Mouse (Mus musculus) cerebellum, postnatal 36 days (tissue): ENCODE measurements at regions not wholly inside any gene's neighbourhood (a gene's known extent, or its start where the extent isn't known, plus 50 kb on each side); places are given as distances from the start of the nearest gene placed in this dataset.

Source experiments
- DNase-seq, 2 experiments: peaks; one replicate each; pipeline ENCODE4 v3.0.0; 2021 to 2022; ENCODE audit warnings: mixed read lengths in 2 of 2

DNA sequence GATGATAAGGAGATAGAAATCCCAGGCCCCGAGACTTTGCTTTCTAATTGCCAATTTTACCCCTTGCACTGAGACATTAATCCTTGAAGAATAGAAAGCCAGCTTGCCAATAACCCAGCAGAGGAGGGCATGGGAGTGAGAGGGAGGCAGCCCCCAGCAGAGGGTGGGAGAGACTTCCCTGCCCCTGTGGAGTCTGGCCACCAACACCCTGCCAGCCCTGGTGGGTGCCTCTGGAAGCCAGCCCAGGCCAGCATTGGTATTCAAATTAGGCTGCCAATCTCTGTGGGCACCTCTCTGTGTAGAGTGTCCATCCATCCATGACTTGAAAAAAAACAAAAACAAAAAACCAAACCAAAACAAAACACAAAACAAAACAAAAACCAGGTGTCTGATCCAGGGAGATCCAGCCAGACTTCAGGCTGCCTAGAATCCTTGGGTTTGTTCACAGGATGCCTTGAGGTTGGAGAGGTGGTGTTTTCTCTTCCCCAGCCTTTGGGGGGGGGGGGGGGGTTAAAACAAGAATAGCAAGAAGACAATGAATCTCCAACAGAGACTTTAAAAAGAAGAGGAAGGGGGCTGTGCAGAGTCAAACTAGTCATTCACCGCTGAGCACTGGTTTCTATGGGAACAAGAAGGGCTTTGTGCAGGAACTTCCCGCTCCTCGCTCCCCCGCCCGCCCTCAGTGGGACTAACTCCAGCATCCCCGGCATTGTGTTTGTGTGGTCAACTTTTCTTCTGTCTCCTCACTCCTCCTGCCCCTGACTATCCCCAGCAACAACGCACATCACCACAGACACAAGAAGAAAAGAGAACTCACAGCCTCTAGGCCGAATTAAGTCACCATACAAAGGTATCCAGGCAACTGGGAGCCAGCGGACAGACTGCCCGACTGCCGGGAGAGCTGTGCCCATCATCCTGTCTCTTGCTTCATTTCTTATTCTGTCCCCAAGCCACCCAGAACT, 236.3 kb upstream of the Pabpc6 start:
- peak; percentile 23 to 34 for DNase-seq

DNA sequence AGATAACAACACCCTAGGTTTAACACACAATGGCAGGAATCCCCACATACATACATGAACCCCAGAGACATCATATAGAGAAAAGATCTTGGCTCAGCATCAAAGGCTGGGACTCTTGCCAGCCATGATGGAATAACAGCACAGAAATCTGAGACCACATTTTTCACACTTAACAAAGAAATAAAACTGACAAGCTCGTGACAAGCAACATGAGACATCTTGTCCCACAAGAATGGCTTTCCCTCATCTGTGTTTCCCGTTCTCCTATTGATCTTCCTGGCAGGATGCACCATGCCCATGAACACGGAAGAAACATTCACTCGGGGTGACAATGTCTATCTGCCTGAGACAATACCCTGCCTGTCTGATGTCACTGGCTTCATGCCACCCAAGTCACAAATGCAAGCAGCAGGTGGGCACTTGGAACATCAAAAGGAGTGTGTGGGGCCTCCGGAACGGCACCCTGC, 235.0 kb upstream of the Pabpc6 start:
- peak in 1 of 2 experiments; percentile 8 for DNase-seq

DNA sequence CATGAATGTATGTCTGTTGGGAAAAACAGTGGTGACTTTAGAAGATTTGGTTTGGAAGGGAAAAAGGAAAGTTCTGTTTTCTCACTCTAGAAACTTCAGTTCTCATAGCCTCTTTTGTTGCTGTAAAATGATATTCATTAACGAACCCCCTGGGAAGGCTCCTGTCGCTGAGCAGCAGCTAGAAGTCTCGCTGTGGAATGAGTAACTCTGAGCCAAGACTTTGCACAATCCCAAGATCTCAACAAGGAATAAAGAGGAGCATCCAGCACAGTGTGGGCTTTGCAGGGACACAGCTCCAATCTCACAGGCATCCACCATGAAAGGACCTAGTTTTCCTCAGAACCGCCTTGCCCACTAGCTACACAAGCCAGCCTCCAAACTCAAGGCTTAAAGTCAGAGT, 233.8 kb upstream of the Pabpc6 start:
- no peak for DNase-seq

DNA sequence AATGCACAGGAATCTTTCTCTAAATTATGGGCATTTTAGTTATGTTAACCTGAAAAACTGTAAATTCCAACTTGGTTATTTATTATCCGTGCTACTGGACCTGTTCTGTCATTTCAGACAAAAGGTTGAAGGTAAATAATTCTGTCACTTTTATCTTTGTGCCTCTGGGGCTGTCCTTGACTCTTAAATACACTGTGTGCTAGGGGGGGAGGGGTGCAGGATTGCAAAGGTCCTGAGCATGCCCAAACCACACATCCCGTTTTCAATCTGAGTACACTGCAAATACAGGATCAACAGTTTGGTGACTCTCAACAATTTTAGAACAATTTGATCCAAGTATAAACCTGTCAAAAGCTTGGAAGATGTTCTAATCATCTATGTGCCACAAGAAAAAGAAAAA, 227.4 kb upstream of the Pabpc6 start:
- DNase-seq, result no peak

DNA sequence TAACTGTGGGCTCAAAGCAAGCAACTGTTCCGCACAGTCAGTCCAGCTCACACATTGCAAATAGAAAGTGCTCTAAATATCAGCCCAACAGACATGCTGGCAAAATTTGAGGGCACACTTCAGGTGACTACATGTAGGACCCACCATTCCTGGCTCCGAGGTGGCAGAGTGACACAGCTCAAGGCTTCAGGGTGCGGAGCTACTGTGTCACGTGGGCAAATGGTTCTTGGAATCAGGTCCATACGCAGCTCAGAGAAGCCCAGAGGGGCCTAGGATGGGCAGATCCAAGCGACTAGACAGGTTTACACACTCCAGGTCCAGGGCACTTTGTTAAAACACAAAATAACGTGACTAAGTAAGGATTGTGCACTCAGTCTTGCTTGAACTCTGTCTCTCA, 226.2 kb upstream of the Pabpc6 start:
- DNase-seq, result no peak

DNA sequence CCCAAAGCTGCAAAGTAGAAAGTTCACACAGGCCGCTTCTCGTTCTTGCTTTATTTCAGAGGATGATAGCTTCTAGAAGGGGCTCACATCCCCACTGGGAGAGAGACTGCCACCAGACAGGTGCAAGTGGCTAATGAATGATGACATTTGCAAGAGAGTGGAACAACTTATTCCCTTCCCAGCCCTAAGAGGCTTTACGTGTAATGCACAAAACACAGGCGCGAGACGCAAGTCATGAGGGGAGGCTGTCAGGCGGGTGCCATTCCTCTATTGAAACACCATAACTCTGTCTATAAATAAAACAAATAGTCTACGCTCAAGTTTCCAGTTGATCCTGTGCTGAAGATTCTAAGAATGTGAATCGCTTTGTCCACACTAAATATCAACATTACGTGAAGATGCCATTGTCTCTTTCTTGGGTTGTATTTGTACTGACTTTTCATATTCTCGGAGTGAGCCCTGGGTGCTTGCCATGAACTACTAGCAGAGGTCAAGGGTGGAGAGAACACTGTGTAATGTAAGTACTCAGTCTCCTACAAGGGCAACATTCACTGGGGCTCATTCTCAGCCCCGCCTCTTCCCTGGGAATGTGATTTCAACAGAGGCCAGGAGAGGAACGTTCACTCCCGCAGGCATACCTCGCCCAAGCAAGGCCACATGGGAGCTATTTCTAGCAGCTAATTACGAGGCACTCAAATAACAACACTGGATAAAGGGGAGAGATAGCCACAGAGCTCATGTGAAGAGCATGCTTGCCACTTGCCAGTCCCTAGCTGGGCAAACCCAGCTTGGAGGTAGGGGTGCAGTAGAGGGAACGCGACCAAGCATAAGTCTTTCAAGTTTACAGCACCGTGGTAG, 225.5 kb upstream of the Pabpc6 start:
- DNase-seq, result no peak

DNA sequence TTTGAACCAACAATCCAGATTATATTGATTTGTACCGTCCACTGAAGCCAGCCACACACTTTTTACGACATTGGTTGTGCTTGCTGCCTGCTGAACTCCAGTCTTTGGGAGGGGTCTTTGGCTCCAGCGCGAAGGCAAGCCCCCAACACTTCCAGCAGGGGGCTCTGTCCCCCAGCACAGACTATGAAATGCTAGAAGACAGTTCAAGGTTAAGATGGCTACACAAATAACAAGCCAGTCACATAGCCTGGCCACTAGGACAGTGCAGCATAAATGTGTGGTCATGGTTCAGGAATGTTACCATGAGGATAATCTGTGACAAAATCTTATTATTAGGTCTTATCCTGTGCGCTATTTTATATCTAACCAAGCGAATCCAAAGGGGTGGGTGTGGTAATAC, 224.4 kb upstream of the Pabpc6 start:
- DNase-seq, result no peak

DNA sequence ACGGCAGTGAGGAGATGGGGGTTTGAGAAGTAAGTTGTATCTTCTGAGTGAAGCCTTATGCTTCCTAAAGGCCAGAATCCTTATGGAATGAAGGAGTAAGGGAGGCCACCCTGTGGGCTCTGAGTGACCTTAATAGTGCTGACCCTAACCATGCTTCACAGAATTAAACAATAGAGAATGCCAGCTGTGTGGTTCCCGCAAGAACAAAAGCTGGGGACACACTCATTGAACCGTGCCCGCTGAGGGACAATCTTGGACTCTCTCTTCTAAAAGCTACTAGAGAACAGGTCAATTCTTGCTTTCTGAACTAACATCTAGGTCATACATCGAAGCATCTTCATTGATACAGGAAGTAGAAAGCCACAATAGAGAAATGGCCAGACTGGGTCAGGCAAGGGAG, 223.3 kb upstream of the Pabpc6 start:
- no peak for DNase-seq

DNA sequence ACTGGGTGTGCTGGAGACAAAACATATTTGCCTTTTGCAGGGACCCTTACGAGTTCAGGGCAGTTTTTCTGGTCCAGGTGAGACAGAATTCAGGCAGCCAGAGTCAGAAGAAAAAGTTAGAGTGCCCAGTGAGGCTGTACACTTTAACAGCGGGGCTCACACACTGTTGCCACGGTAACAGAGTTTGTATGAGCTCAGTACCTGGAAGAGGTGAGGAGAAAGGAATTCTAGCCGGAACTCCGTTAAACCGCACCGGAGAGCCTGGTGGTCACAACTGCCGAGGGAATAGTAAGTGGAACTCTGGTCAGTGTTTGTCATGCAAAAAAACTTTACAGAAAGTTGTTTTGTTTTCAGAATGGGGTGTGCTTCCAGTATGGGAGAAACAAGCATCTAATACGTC, 222.6 kb upstream of the Pabpc6 start:
- no peak for DNase-seq

DNA sequence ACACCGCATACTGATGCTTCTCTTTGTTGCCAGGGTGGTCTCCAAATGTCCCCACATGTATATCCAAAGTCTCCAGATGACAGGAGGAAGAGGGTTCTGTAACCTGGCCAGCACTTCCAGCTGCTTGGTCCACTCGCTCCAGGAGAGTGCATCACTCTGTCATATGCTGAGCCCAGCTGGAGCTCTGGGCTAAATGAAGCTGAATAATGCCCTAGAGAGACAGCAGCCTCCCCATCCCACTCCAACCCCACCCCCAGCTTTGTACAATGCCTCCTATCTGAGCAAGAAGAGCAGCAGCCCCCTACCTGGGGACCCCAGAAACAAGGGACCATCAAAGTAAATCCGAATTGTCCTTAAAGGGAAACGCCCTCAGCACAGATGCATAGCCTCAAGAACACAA, 219.0 kb upstream of the Pabpc6 start:
- DNase-seq, result no peak

DNA sequence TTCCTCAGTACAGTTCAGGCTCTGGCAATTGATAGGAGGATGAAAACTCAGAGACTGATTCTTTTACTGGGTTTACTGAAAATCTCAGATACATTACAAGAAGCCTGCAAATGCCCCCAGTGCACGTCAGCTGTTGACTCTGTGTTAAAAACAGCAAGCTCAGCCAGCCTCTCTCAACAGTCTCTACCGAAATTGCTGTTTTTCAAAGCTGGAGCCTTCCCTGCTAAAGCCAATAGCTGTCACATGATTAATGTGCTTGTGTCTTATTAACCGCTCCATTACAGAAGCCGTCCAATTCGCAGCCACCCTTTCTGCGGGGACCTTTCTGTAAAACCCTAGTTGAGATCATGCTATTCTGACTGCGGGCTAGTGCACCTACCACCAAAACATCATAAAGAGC, 215.6 kb upstream of the Pabpc6 start:
- no peak for DNase-seq

DNA sequence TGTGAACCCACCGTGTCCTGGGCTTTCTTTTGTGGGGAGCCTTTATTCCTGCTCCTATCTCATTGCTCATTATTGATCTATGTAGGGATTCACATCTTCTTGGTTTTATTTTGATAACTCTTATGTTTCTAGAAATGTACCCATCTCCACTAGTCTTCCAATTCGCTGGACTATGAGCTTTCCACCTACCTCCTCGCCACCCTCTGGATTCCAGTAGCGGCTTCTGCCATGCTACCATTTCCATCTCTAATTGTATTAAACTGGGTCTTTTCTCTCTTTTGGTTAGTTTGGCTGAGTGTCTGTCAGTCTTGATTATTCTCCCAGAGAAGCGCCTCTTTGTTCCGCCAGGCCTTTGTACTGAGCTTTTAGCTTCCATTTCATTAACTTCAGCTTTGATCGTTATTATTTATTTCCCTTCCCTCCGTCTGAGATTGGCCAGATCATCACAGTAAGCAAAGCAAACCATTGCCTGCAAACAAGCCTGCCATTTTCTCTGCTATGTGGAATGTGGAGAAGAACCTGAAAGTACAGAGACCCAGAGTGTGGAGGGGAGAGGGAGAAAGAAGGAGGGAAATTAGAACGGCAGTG, 213.2 kb upstream of the Pabpc6 start:
- DNase-seq, result no peak

DNA sequence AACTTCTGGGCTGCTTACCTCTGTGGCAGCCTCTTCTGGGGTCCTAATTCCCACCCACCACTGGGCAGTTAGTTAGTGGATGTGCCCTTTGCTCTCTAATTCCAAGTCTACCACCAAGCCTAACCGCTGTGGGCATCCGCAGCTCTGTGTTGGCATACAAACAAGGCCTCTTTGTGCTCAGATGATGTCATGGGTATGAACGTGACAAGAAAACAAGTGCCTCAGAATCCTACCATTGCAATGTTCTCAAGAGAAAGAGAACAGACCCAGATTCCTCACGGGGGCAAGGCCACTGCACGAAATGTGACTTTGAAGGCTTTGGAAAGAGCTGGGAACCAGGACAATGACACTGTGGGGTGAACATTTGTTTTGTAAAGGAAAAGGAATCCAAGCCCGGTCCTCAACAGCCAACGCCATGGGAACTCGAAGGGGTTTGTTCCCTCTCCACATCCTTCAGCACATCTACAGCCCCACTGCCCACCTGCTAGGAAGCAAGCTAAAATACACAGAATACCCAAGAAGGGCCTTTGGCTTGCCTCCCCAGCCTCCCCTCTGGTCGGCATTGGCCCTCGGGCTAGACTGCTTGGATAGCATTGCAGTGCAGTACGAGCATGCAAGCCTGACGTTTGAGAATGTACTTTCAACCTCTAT, 210.2 kb upstream of the Pabpc6 start:
- DNase-seq, result no peak

DNA sequence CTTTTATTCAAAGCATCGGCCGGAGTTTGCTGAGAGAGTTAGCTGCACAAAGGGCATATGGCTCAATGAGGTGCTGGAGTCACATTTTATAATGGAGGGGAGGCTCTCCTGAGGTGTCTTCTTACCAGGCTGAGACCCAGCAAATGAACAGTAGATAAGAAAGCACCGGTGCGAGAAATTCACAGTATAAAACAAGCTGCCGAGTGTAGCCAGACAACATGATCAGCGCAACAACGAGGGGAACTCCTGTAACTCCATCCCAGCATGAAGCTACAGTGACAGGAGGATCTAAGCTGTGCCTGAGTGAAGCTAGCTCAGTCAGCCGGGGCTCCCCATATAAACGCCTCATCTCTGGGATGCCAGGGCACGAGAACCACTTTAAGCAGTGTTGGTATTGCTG, 204.2 kb upstream of the Pabpc6 start:
- no peak for DNase-seq

DNA sequence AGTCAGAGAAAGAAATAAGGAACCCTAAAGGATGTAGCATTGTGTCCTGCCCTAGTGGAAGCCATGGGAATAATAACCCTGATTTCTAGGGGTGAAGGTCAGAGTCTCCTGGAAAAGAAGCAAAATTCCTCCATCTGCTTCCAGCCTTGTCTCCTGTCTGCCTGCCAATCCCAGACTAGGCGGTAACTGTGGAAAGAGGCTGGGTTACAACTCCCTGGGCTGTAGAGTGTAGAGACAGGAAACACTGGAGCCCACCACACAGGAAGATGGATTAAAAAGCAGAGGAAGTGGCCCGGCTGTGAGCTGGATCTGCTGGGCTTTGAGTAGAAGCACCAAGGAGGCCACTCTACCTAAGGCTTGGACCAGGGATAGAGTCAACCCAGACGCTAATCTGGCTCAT, 200.7 kb upstream of the Pabpc6 start:
- no peak for DNase-seq

DNA sequence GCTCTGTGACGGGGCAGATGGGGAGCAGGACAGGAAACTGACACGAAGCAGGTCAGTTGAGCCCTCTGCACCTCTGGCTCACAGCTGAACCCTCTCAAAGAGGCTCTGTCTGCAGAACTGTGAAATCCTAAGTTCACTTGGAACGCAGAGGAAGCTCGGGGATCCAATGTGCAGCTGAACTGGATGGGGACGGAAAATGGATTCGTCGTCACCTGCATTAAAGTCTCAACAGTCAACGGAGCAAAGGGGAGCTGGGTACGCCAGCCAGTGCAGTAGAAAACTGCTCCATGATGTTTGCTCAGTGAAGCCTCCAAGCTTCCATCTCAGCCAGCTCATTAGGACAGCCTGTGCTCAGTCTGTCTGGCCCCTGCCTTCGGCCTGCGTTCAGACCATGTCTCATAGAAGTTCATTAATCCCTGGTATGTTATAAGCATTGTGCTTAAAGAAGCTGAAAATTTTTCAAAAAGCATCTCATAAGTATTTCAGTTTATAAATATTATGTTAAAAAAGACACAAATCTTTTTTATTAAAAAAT, 199.3 kb upstream of the Pabpc6 start:
- DNase-seq, result no peak

DNA sequence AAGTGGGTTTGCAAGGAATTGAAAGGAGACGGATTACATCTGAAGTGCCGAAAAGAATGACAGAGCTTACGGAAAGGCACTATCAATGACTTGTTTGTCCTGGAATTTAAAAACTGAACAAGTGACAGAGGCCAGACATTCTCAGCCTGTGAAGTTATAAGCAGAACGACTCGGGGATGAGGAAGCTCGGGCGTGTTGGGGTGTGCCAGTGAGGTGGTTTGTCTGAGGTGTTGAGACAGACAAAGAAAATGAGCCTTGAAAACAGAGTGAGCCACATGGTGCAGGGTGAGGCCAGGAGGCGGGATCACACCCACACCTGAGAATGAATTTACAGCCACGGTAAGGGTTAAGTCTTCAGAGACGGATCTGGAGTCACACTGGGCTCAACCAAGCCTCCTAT, 194.7 kb upstream of the Pabpc6 start:
- DNase-seq, result no peak

DNA sequence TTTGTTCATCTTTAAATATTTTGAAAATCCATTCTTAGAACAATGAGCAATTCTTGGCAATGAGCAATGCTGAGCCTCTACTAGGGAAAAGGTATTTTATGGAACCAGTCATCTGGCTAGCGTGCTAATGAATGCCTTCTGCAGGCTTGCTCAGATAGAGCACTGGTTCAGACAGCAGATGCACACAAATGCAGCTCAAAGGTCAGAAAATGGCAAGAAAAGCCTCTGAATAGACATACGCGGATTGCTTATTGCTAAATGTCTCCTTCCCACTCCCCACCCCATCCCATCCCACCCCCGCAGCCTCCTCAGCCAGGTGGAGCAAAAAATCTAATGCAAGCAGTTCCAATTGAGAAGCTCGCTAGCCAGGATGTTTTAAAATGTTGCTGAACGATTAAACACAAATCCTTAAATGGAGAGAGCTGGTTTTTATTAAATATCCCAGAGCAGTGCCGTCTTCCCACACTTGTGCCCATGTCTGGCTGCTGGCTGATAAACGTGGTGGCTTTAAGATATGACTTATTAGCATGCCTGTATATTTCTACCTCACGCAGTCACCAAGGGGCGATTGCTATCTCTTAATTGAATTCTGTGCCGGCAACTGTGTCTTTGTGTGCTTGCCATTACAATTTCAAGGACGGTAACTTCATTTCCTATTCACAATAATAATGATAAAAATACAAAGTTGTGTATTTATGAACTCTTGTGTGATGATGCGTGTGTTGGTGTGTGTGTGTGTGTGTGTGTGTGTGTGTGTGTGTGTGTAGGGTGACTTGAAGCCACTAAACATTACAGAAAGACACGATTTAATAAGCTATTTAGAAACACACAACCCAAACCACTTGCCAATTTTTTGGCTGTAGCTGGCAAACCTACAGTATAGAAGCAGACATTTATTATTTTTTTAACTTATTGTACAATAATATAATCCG, 192.7 kb upstream of the Pabpc6 start:
- DNase-seq, result no peak

DNA sequence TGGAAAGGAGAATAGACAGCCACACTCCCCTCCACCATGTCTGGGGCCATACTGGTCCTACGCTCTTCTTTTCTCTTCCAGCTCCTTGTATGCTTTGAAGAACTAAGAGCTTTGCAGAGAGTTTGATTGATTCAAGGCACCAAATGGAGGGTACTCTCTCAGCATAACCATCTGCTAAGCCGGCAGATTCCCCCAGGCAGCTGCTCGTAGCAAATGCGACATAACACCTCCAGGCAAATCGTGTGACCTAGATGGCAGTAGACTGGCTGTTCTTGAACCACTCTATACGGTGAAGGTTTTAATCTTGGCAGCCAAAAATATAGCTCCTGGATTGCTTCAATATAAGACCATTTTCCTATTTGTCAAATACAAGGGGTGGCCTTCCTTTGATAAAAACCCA, 191.8 kb upstream of the Pabpc6 start:
- DNase-seq, result no peak

DNA sequence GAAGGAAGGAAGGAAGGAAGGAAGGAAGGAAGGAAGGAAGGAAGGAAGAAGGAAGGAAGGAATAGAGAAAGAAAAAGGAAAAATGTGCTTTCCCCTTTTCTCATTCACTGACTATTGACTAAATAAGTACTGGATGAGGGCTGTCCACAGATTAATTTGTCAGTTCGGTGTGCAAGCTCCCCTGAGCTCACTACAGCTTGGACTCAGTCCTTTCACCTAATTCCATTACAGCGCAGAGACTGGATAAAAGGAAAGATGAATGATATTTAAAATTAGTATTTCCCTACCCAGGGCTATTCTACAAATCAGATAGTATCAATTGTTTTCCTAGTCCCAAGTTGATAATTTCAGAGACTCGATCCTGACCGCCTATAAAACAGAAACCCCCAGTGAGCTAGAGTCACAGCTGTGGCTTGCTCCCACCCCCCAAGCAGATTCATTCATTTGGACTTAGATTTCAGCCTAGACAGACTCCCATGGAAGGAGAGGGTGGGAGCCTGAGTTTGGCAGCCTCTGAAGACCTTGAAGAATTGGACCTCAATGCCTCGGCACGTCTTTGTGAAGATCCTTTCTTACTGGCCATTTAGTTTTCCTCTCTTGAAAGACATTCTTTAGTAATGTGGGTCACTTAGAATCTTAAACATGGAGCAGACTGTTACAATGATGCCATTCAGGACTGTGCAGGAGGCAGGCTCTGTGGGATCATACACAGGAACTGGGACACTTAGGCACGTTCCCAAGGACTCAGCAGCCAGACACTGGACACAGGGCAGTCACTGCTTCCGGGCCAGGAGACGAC, 179.2 kb upstream of the Pabpc6 start:
- no peak for DNase-seq
